Mouse (Mus musculus) liver, embryonic 12.5 days (tissue): Measurements from ENCODE around the gene Gabrb3. TPM values are rescaled to one million over a fixed set of nuclear protein-coding genes. Genes with fewer than 3 reads are reported as not detected.

ENCODE experiments used
- ATAC-seq: fragments of 200-750 bp; cut with Nextera tagmentation; 2 replicates; pipeline ENCODE4 v1.8.0; 2017; ENCODE audit warnings: moderate number of reproducible peaks, mild to moderate bottlenecking, moderate library complexity
- H3K27ac ChIP-seq: fragments of 300-500 bp; sonication (generic); 2 replicates; pipeline ENCODE4 v1.5.1; 2016; ENCODE audit warnings: mild to moderate bottlenecking
- H3K27me3 ChIP-seq: fragments of 300-500 bp; sonication (generic); replicated peaks from 2 replicates; pipeline ENCODE4 v1.6.1; 2016; ENCODE audit warnings: mild to moderate bottlenecking, moderate library complexity
- H3K36me3 ChIP-seq: fragments of 300-500 bp; sonication (generic); 2 replicates; pipeline ENCODE4 v1.6.1; 2016; ENCODE audit warnings: mild to moderate bottlenecking, moderate library complexity
- H3K4me1 ChIP-seq: fragments of 300-500 bp; sonication (generic); 2 replicates; pipeline ENCODE4 v1.6.1; 2016
- H3K4me2 ChIP-seq: fragments of 300-500 bp; sonication (generic); 2 replicates; pipeline ENCODE4 v1.6.1; 2016; ENCODE audit warnings: mild to moderate bottlenecking, moderate library complexity
- H3K4me3 ChIP-seq: fragments of 300-500 bp; sonication (generic); 2 replicates; pipeline ENCODE4 v1.5.1; 2016; ENCODE audit warnings: mild to moderate bottlenecking, moderate library complexity
- H3K9ac ChIP-seq: fragments of 300-500 bp; sonication (generic); 2 replicates; pipeline ENCODE4 v1.6.1; 2016; ENCODE audit warnings: mild to moderate bottlenecking, moderate library complexity
- H3K9me3 ChIP-seq: fragments of 300-500 bp; sonication (generic); replicated peaks from 2 replicates; pipeline ENCODE4 v1.6.1; 2016; ENCODE audit warnings: mild to moderate bottlenecking, moderate library complexity
- WGBS: fragments of 180-500 bp; shearing (Covaris S2); methylation state at CpG from one replicate; pipeline ENCODE4 v1.1.7; 2016; ENCODE audit not compliant: insufficient replicate concordance; 5-methylcytosine and 5-hydroxymethylcytosine counted together
- polyA plus RNA-seq: library from polyadenylated mRNA; unstranded; fragments of >200 nt; fragmentation: Nextera tagmentation; extraction: Ambion mirVana; gene quantifications from 2 replicates; pipeline ENCODE4 v1.2.1, GENCODE M21; 2016

Gabrb3 gene
- polyA plus RNA-seq, 1 experiment from 2014 or later, result 0.08 TPM

DNA sequence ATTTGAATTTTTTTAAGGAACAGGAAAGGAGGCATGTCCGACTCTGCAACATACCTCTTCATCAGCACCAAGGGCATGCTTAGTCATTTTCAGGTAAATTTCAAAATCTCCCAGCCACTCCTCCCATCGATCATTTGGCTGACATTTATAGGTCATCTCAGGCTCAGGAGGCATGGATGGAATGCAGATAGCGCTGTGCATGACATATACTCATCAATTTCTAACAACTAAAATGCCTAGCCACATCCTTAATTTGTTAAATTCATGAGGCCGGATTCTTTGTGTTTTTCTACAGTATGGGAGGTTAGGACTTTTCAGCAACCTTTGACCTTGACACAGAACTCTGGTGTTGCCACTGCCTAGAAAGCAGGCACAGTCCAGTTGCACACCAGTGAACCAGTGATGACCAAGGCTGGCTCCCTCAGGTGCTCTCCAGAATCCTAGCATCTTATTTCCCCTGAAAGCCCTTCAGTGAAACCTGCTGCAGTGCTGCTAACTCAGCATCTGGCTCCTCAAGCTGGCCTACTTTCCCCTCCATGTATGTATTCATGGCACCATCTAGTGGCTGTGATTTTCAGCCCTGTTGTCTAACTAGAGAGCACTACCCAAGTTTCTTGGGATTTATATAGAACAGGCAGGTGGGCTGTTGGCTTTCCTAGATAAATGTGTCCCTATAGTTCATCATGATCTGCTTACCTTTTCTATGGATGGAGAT is 54.5 kb downstream of the Gabrb3 start:
- 52% methylated on average over 4 of the region's 4 CpGs for WGBS
- Histone ChIP-seq H3K9ac (no peak overlapping the region), H3K9me3 (no peaks in the 10 kb centered on the region), H3K4me1 (no peaks in the 10 kb centered on the region), H3K36me3 (no peaks in the 10 kb centered on the region), H3K27me3 (no peaks in the 10 kb centered on the region), H3K4me3 (no peak overlapping the region), H3K4me2 (no peak overlapping the region), H3K27ac (no peak overlapping the region)
- no peak for ATAC-seq

DNA sequence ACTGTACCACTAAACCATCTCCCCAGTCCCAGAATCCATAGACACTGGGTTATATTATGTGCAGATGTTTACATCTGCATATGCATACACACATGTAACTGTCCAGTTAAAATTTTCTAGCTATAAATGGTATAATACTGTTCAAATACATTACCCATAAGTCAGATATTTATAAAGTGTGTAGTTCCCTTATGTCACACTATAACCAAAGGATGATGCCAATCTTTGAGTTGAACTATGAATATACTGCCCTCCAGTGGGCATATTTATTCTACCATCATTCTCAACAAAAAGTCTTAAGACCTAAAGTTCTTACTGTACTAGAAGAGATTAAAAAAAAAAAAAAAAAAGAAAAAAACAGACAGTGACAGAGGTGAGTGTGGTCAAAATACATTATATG is 63.4 kb downstream of the Gabrb3 start:
- Histone ChIP-seq H3K4me2 (no peak overlapping the region), H3K27me3 (no peaks in the 10 kb centered on the region), H3K4me1 (no peaks in the 10 kb centered on the region)

DNA sequence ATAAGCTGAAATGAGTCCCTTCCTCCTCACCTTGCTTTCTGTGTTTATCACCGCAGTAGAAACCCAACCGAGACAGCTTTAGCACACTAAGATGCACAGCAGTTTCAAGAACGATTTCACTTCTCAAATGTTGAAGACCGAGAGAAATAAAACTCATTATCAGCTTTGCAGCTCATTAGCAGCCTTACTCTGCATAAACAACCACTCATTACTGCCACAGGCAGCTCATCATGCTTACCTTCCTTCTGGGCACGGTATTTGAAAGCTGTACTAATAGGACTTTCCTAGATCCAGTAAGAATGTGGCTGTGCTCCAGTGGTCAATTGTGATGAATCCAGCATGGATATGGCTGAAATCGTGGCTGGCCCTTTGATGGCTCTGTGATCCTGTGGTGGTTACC is 67.4 kb downstream of the Gabrb3 start:
- no peaks in the 10 kb centered on the region for H3K9me3 ChIP-seq
- H3K27me3 ChIP-seq, result no peaks in the 10 kb centered on the region
- H3K4me1 ChIP-seq, result no peaks in the 10 kb centered on the region
- H3K4me3 ChIP-seq, result no peak overlapping the region
- H3K27ac ChIP-seq, result no peak overlapping the region
- no peak overlapping the region for H3K9ac ChIP-seq
- ATAC-seq, result no peak
- no peaks in the 10 kb centered on the region for H3K36me3 ChIP-seq
- WGBS, result 63% methylated on average over 6 of the region's 6 CpGs
- no peak overlapping the region for H3K4me2 ChIP-seq

More for the DNA sequence above, 63.4 kb downstream of the Gabrb3 start:
- Histone ChIP-seq H3K4me3 (no peak overlapping the region), H3K9me3 (no peaks in the 10 kb centered on the region), H3K27ac (no peak overlapping the region), H3K9ac (no peak overlapping the region), H3K36me3 (no peaks in the 10 kb centered on the region)
- no peak for ATAC-seq

DNA sequence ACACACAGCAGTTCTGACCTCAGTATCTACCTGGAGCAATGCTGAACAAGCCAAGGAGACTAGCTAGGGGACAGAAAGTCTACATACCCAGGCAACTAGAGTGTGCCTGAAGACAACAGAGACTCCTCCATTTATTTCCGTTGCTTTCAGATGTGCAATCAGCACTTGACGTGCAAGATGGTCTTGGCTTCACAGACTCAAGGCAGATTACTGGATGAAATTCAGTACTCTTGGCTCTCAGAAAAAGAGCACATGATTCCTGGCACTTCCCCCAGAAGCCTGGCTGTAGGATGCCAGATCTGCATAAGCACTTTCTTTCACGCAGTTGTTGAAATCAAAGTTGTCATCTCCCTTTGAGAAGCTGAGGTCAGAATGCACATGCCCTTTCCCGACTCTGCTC is 72.3 kb downstream of the Gabrb3 start:
- Histone ChIP-seq H3K36me3 (no peaks in the 10 kb centered on the region), H3K4me1 (no peaks in the 10 kb centered on the region), H3K4me3 (no peak overlapping the region), H3K27ac (no peak overlapping the region), H3K9me3 (no peaks in the 10 kb centered on the region), H3K27me3 (no peaks in the 10 kb centered on the region), H3K9ac (no peak overlapping the region), H3K4me2 (no peak overlapping the region)
- ATAC-seq, result no peak
- 63% methylated on average over 4 of the region's 4 CpGs for WGBS

GRCm38 (mm10) chr7:57502809-57503208 is 83.3 kb downstream of the Gabrb3 start:
- Histone ChIP-seq H3K27ac (no peak overlapping the region), H3K27me3 (peaks cover 14% of the 10 kb centered on the region), H3K4me2 (no peak overlapping the region), H3K9me3 (no peaks in the 10 kb centered on the region), H3K4me3 (no peak overlapping the region), H3K36me3 (no peaks in the 10 kb centered on the region), H3K9ac (no peak overlapping the region), H3K4me1 (no peaks in the 10 kb centered on the region)
- 57% methylated on average over 3 of the region's 4 CpGs for WGBS
- ATAC-seq, result no peak

DNA sequence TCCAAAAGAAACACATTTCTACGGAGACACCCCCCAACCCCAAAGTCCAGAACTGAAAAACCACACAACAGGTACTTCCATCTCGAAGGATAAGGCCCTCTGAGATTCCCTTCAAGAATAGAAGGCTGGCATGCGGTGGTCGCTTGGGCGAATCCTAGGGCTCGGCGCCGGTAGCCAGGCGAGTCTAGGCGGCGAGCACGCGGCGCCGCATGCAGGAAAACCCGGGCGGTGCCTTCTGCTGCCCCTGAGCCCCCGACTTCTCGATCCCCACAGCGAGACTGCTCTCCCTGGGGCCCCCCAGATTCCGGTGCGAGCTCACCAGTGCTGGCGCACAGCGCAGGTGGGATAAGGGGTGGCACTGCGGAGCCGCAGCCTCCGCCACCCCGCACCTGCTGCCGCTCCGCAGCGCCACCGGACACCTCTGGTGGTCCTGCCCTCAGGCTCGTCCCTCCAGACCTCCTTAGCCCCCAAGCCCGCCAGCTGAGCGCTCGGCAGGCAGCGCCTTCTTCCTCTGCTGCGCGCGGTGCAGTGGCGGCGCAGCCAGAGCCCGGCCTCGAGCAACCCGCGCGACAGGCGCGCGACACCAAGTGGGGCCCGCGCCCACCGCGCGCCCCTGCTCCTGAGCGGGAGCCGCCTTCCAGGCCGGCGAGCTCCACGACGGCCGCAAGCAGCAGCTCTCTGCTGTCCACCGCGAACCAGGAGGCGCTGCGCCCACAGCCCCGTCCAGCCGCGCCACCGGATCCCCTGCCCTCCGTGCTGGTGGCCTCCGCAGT is 89.6 kb downstream of the Gabrb3 start:
- no peak overlapping the region for H3K9ac ChIP-seq
- WGBS, result 6% methylated on average over 61 of the region's 72 CpGs
- H3K4me3 ChIP-seq, result peak overlapping the region; percentile 32
- no peak for ATAC-seq
- H3K36me3 ChIP-seq, result no peaks in the 10 kb centered on the region
- peaks cover 51% of the 10 kb centered on the region for H3K27me3 ChIP-seq
- no peaks in the 10 kb centered on the region for H3K9me3 ChIP-seq
- H3K4me2 ChIP-seq, result peak overlapping the region; percentile 49
- no peak overlapping the region for H3K27ac ChIP-seq
- no peaks in the 10 kb centered on the region for H3K4me1 ChIP-seq

- Histone ChIP-seq H3K4me1 (no peaks in the 10 kb centered on the region), H3K9me3 (no peaks in the 10 kb centered on the region), H3K4me2 (peak within 1 kb of the TSS; percentile 49), H3K27ac (no peak within 1 kb of the TSS), H3K27me3 (peaks cover 51% of the 10 kb centered on the region), H3K36me3 (no peaks in the 10 kb centered on the region), H3K9ac (no peak within 1 kb of the TSS), H3K4me3 (peak within 1 kb of the TSS; percentile 32)
- 2% methylated on average over 59 of the region's 59 CpGs for WGBS
- ATAC-seq, result no peak
Measured at GRCm38 (mm10) chr7:57509681-57510141, 90.2 kb downstream of the Gabrb3 start, which contains the start of gene Gabra5. Gene Gabra5, minus strand, starts transcription at chr7:57510059.

DNA sequence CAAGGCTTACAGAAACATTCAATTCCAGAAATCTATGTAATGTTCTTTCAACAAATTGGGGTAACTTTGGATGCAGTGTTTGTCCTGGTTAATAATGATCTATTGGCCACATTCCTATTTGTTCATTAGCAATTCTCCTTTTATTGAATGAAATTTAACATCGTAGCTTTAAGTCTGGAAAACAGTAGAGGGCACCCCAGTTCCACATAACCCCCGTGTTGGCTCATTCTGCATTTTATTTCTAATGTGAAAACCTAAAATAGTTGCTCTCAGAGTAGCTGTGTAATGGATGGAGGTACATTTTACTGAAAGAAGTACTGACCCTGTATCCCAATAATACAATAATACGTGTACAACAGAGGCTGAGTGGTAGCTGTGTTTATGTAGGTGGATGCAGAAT is 93.5 kb downstream of the Gabrb3 start:
- Histone ChIP-seq H3K27me3 (peaks cover 35% of the 10 kb centered on the region), H3K36me3 (no peaks in the 10 kb centered on the region), H3K27ac (no peak overlapping the region), H3K9ac (no peak overlapping the region), H3K9me3 (no peaks in the 10 kb centered on the region), H3K4me3 (no peak overlapping the region), H3K4me1 (no peaks in the 10 kb centered on the region), H3K4me2 (no peak overlapping the region)
- no peak for ATAC-seq
- 25% methylated on average over 3 of the region's 3 CpGs for WGBS

DNA sequence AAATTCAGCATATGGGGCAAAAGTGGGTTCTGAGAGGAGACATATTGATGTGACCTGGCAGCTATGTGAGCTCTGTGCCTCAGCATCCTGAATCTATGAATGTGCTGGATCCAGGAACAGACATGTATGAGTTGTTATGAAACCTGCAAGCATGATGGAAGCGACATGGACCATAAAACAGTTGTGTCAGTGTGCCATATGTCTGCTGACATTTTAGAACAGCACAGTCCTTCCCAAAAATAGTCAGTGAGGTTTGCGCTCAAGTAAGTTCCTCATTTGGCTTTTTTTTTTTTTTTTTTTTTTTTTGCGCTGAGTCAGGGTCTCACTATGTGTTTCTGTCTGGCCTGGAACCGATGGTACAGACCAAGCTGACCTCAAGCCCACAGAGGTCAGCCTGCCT is 110.0 kb downstream of the Gabrb3 start:
- no peak overlapping the region for H3K27ac ChIP-seq
- no peaks in the 10 kb centered on the region for H3K36me3 ChIP-seq
- WGBS, result 52% methylated on average over 4 of the region's 4 CpGs
- no peaks in the 10 kb centered on the region for H3K27me3 ChIP-seq
- no peak overlapping the region for H3K4me2 ChIP-seq
- H3K4me3 ChIP-seq, result no peak overlapping the region
- H3K9ac ChIP-seq, result no peak overlapping the region
- ATAC-seq, result no peak
- no peaks in the 10 kb centered on the region for H3K4me1 ChIP-seq
- H3K9me3 ChIP-seq, result no peaks in the 10 kb centered on the region

DNA sequence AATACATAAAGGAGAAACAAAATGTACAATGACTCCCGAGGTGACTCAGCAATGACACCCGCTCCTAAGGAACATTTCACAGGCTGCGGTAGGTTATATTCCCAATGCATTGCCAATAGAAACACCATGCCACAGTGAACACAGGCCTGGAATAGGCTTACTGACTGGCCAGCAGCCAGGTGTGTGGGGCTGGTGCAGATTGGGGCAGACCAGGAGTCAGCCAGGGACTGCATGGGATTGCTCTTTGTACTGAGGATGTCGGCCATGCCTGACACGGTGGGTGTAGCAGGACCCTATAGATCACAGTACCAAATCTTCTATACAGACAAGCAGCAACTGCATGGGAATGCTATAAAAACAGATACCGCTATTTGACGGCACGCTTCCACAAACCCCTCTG is 110.5 kb downstream of the Gabrb3 start:
- Histone ChIP-seq H3K9me3 (no peaks in the 10 kb centered on the region), H3K9ac (no peak overlapping the region), H3K4me1 (no peaks in the 10 kb centered on the region), H3K27me3 (no peaks in the 10 kb centered on the region), H3K27ac (no peak overlapping the region), H3K36me3 (no peaks in the 10 kb centered on the region), H3K4me3 (no peak overlapping the region), H3K4me2 (no peak overlapping the region)
- 80% methylated on average over 8 of the region's 8 CpGs for WGBS
- no peak for ATAC-seq

DNA sequence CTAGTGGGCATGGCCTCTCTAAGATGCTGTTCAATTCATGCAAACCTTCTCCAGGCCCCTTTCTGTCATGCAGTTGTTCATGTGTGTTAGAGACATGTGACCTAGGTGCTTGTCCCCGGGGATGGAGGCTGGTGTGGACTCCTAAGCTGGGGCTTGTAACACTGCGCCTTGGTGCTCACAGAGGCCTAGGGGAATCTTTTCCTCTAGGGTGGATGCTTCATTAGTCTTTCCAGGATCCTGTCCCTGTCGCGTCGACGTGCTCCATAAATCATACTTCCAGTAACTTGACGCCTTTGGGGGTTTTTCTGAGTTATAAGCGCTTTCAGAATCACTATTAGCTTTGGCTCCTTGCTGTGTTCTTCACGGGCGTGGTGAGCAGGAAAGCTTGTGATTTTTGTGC is 113.2 kb downstream of the Gabrb3 start:
- H3K4me3 ChIP-seq, result no peak overlapping the region
- no peaks in the 10 kb centered on the region for H3K27me3 ChIP-seq
- H3K4me2 ChIP-seq, result no peak overlapping the region
- no peak overlapping the region for H3K27ac ChIP-seq
- H3K9ac ChIP-seq, result no peak overlapping the region
- 67% methylated on average over 10 of the region's 10 CpGs for WGBS
- H3K4me1 ChIP-seq, result no peaks in the 10 kb centered on the region
- no peak for ATAC-seq
- H3K36me3 ChIP-seq, result no peaks in the 10 kb centered on the region
- H3K9me3 ChIP-seq, result no peaks in the 10 kb centered on the region

- H3K4me1 ChIP-seq, result no peaks in the 10 kb centered on the region
- H3K9me3 ChIP-seq, result no peaks in the 10 kb centered on the region
- no peaks in the 10 kb centered on the region for H3K36me3 ChIP-seq
- ATAC-seq, result no peak
- no peak overlapping the region for H3K4me3 ChIP-seq
- H3K4me2 ChIP-seq, result no peak overlapping the region
- WGBS, result 24% methylated on average over 7 of the region's 7 CpGs
- no peak overlapping the region for H3K9ac ChIP-seq
- H3K27ac ChIP-seq, result no peak overlapping the region
- H3K27me3 ChIP-seq, result no peaks in the 10 kb centered on the region
Measured at GRCm38 (mm10) chr7:57538565-57538964, 119.1 kb downstream of the Gabrb3 start.
